Comparison of ENCODE assay signal across 22 mouse cellular contexts in genomic region chr6:134951364-134951763, GRCm38 (mm10). TPM values are rescaled to one million over a fixed set of nuclear protein-coding genes. Genes with fewer than 3 reads are reported as not detected.
DNase-seq lines count a peak whose midpoint lies in the region; ATAC-seq and TF ChIP-seq lines count a peak whose summit lies in the region.
"Had no signal": no experiment of that assay in that cellular context is flagged by ENCODE, and none has a peak within 500 bp of the region (broad histone marks: within the 10 kb centered on the region; RNA-seq: fewer than 3 reads in every experiment).

No protein-coding gene starts in this region.

- ATAC-seq in G1E (ENCODE audit: extremely low read depth, insufficient number of reproducible peaks, low FRiP score, poor library complexity, severe bottlenecking): peak; percentile 77
- peak; percentile 76 for ATAC-seq in liver, embryonic 13.5 days (ENCODE audit: low read depth)
- ATAC-seq in liver, postnatal 0 days: peak; percentile 51
- ATAC-seq: forebrain, embryonic 14.5 days had no signal

- WGBS in liver, embryonic 13.5 days (ENCODE audit: insufficient replicate concordance): 18% methylated on average over 5 of the region's 5 CpGs
- 52% methylated on average over 5 of the region's 5 CpGs for WGBS in liver, postnatal 0 days (ENCODE audit: insufficient replicate concordance)
- WGBS in cerebellum, adult 2 months: 93% methylated on average over 5 of the region's 5 CpGs

- H3K9me3 ChIP-seq in G1E (replicated peaks): no peaks in the 10 kb centered on the region
- H3K9me3 ChIP-seq in liver, embryonic 13.5 days (replicated peaks): no peaks in the 10 kb centered on the region
- H3K9me3 ChIP-seq in liver, postnatal 0 days (ENCODE audit: low read length): no peaks in the 10 kb centered on the region
- H3K9me3 ChIP-seq: embryonic facial prominence, embryonic 15.5 days; forebrain, embryonic 10.5 days; heart, embryonic 10.5 days; heart, embryonic 15.5 days; hindbrain, embryonic 15.5 days had no signal

- no peak overlapping the region for H3K4me2 ChIP-seq in liver, embryonic 13.5 days
- H3K4me2 ChIP-seq in liver, postnatal 0 days (ENCODE audit: low read depth, low read length): no peak overlapping the region
- H3K4me2 ChIP-seq: embryonic facial prominence, embryonic 15.5 days; heart, embryonic 15.5 days; hindbrain, embryonic 15.5 days had no signal

- H3K27me3 ChIP-seq in G1E (ENCODE audit: insufficient read depth, low read length): no peaks in the 10 kb centered on the region
- H3K27me3 ChIP-seq in liver, embryonic 13.5 days: no peaks in the 10 kb centered on the region
- H3K27me3 ChIP-seq in liver, postnatal 0 days (ENCODE audit: insufficient read depth, low read length): no peaks in the 10 kb centered on the region
- no peaks in the 10 kb centered on the region for H3K27me3 ChIP-seq in cerebellum, adult 2 months (ENCODE audit: control insufficient read depth, insufficient read depth, low read length)
- H3K27me3 ChIP-seq: CH12.LX; embryonic facial prominence, embryonic 15.5 days; heart, embryonic 15.5 days; hindbrain, embryonic 15.5 days had no signal

- DNase-seq in G1E (ENCODE audit: low spot score): no peak
- peak; percentile 80 for DNase-seq in MEL-GATA-1-ER (ENCODE audit: extremely low read depth, low read depth)
- peak; percentile 17 for DNase-seq in liver, embryonic 13.5 days
- no peak for DNase-seq in liver, postnatal 0 days
- no peak for DNase-seq in cerebellum, adult 18-20 months
- DNase-seq in cerebellum, adult 2 months: no peak
- no peak for DNase-seq in spleen, postnatal 4 days (ENCODE audit: low spot score in 2 of 2)
- DNase-seq: adrenal gland, postnatal 10 days; cerebellum, adult 11-12 months; cerebellum, postnatal 10 days; embryo, embryonic 11 days; gastrocnemius, postnatal 10 days; heart, adult 18-20 months; heart, postnatal 14 days had no signal

- no peak overlapping the region; the same call in 1 of the 2 replicates for H3K4me3 ChIP-seq in G1E (ENCODE audit: low read depth, low read length)
- no peak overlapping the region for H3K4me3 ChIP-seq in liver, embryonic 13.5 days (replicated peaks)
- no peak overlapping the region for H3K4me3 ChIP-seq in liver, postnatal 0 days (ENCODE audit: low read depth, low read length)
- no peak overlapping the region for H3K4me3 ChIP-seq in cerebellum, adult 2 months (replicated peaks; ENCODE audit: insufficient read depth, low read depth, low read length)
- H3K4me3 ChIP-seq: embryonic facial prominence, embryonic 15.5 days; erythroblast, embryonic 14.5 days; forebrain, embryonic 10.5 days; heart, embryonic 10.5 days; heart, embryonic 15.5 days; hindbrain, embryonic 15.5 days had no signal

- peaks cover 53% of the 10 kb centered on the region for H3K4me1 ChIP-seq in G1E (ENCODE audit: insufficient read depth, low read depth, low read length)
- peaks cover 42% of the 10 kb centered on the region for H3K4me1 ChIP-seq in liver, embryonic 13.5 days (replicated peaks)
- no peaks in the 10 kb centered on the region for H3K4me1 ChIP-seq in liver, postnatal 0 days (ENCODE audit: insufficient read depth)
- peaks cover 3% of the 10 kb centered on the region; the same call in 1 of the 2 replicates for H3K4me1 ChIP-seq in cerebellum, adult 2 months (ENCODE audit: control insufficient read depth, insufficient read depth, low read length)
- H3K4me1 ChIP-seq: embryonic facial prominence, embryonic 15.5 days; forebrain, embryonic 10.5 days; hindbrain, embryonic 15.5 days had no signal

- peak overlapping the region; percentile 68 for H3K27ac ChIP-seq in liver, embryonic 13.5 days
- H3K27ac ChIP-seq in liver, postnatal 0 days (ENCODE audit: low read depth): no peak overlapping the region
- H3K27ac ChIP-seq in cerebellum, adult 2 months (ENCODE audit: insufficient read depth, low read length): no peak overlapping the region
- H3K27ac ChIP-seq: embryonic facial prominence, embryonic 15.5 days; forebrain, embryonic 10.5 days; heart, embryonic 10.5 days; heart, embryonic 15.5 days; hindbrain, embryonic 15.5 days had no signal

- no peak overlapping the region for H3K9ac ChIP-seq in liver, embryonic 13.5 days
- no peak overlapping the region for H3K9ac ChIP-seq in liver, postnatal 0 days (replicated peaks)
- H3K9ac ChIP-seq: embryonic facial prominence, embryonic 15.5 days; heart, embryonic 15.5 days; hindbrain, embryonic 15.5 days had no signal

- TF ChIP-seq CTCF in G1E (IDR thresholded peaks at IDR 0.05; ENCODE audit: low read depth, low read length): no peak
- TF ChIP-seq CTCF in liver, postnatal 0 days (IDR thresholded peaks at IDR 0.05; ENCODE audit: low read depth): no peak
- TF ChIP-seq CTCF in cerebellum, adult 2 months (IDR thresholded peaks at IDR 0.05; ENCODE audit: borderline replicate concordance, insufficient read depth, low read depth, low read length): no peak

- no peak for TF ChIP-seq POLR2A in cerebellum, adult 2 months (IDR thresholded peaks at IDR 0.05; ENCODE audit: borderline replicate concordance, insufficient read depth, low read length)

- peak; percentile 74; the same call in 1 of the 2 replicates for TF ChIP-seq EP300 in liver, postnatal 0 days (IDR thresholded peaks at IDR 0.05; ENCODE audit: low read depth)

- H3K36me3 ChIP-seq in G1E (replicated peaks): peaks cover 50% of the 10 kb centered on the region
- H3K36me3 ChIP-seq in liver, embryonic 13.5 days: peaks cover 64% of the 10 kb centered on the region
- peaks cover 34% of the 10 kb centered on the region for H3K36me3 ChIP-seq in liver, postnatal 0 days (replicated peaks; ENCODE audit: insufficient read depth, low read length)
- H3K36me3 ChIP-seq: hindbrain, embryonic 15.5 days had no signal

RNA-seq across cellular contexts. Expression of gene Apold1, which starts 30.2 kb away (rescaled TPM):
- total RNA-seq in G1E (2014; fragmentation: Nextera tagmentation): 0.83 and 1.5 TPM in 2 replicates
- 0.98 and 0.99 TPM in 2 replicates for total RNA-seq in G1E (2017)
- 0.16 and 0.19 TPM in 2 replicates for polyA plus RNA-seq in G1E (2012)
- polyA plus RNA-seq in liver, embryonic 13.5 days (2015; fragmentation: Nextera tagmentation; extraction: Ambion mirVana): 2.1 and 2.2 TPM in 2 replicates
- polyA plus RNA-seq in liver, postnatal 0 days (2015; fragmentation: Nextera tagmentation; extraction: Ambion mirVana): 2.4 and 2.5 TPM in 2 replicates
- polyA plus RNA-seq in cerebellum, adult 2 months (2012; rRNA removed): 1.5 TPM in 2 replicates

RNA-seq across cellular contexts. Expression of gene Cdkn1b, which starts 31.2 kb away (rescaled TPM):
- total RNA-seq in G1E (2014; fragmentation: Nextera tagmentation): 88.0 and 88.8 TPM in 2 replicates
- total RNA-seq in G1E (2017): 79.3 and 87.1 TPM in 2 replicates
- polyA plus RNA-seq in G1E (2012): 34.6 and 34.8 TPM in 2 replicates
- 13.0 and 14.2 TPM in 2 replicates for polyA plus RNA-seq in liver, embryonic 13.5 days (2015; fragmentation: Nextera tagmentation; extraction: Ambion mirVana)
- 10.9 and 14.1 TPM in 2 replicates for polyA plus RNA-seq in liver, postnatal 0 days (2015; fragmentation: Nextera tagmentation; extraction: Ambion mirVana)
- 45.6 and 52.7 TPM in 2 replicates for polyA plus RNA-seq in cerebellum, adult 2 months (2012; rRNA removed)

RNA-seq across cellular contexts. Expression of gene Gpr19, which starts 53.0 kb away (rescaled TPM):
- total RNA-seq in G1E (2014; fragmentation: Nextera tagmentation) (22.5 and 25.0 TPM in 2 replicates), G1E (2017) (11.2 and 11.7 TPM in 2 replicates)
- 2.3 and 3.5 TPM in 2 replicates for polyA plus RNA-seq in G1E (2012)
- polyA plus RNA-seq in liver, embryonic 13.5 days (2015; fragmentation: Nextera tagmentation; extraction: Ambion mirVana): 5.3 and 6.0 TPM in 2 replicates
- 4.6 and 4.8 TPM in 2 replicates for polyA plus RNA-seq in liver, postnatal 0 days (2015; fragmentation: Nextera tagmentation; extraction: Ambion mirVana)
- polyA plus RNA-seq in cerebellum, adult 2 months (2012; rRNA removed): 30.5 and 32.5 TPM in 2 replicates

Comparison
In these comparisons a context has a peak if more than half of its experiments do, and no peak if none do; other contexts are left out.
1. DNase-seq: peak in MEL-GATA-1-ER (single experiment) and liver, embryonic 13.5 days (single experiment); none in G1E (single experiment), liver, postnatal 0 days (single experiment), cerebellum, adult 18-20 months (0 of 2), cerebellum, adult 2 months (0 of 2) and spleen, postnatal 4 days (0 of 2).
2. Peak in every context shown above with its lines, with median percentiles within 50 percentile points of each other: ATAC-seq.